Mouse (Mus musculus) intestine, embryonic 15.5 days (tissue): ENCODE data around the gene 1700001C02Rik. TPM values are rescaled to one million over a fixed set of nuclear protein-coding genes. Genes with fewer than 3 reads are reported as not detected.
A peak's percentile ranks its signal among the peaks of the same experiment; 100 is the strongest.

Source experiments
- ATAC-seq: fragments of 200-750 bp; cut with Nextera tagmentation; 2 replicates; pipeline ENCODE4 v1.8.0; 2017; ENCODE audit warnings: moderate TSS enrichment, moderate library complexity
- H3K27ac ChIP-seq: fragments of 300-500 bp; sonication (generic); 2 replicates; pipeline ENCODE4 v1.5.1; 2015; ENCODE audit warnings: mild to moderate bottlenecking, inconsistent platforms
- H3K27me3 ChIP-seq: fragments of 300-500 bp; sonication (generic); replicated peaks from 2 replicates; pipeline ENCODE4 v1.6.1; 2015; ENCODE audit warnings: inconsistent platforms
- H3K36me3 ChIP-seq: fragments of 300-500 bp; sonication (generic); 2 replicates; pipeline ENCODE4 v1.6.1; 2015; ENCODE audit warnings: inconsistent platforms
- H3K4me1 ChIP-seq: fragments of 300-500 bp; sonication (generic); replicated peaks from 2 replicates; pipeline ENCODE4 v1.6.1; 2015; ENCODE audit warnings: inconsistent platforms
- H3K4me2 ChIP-seq: fragments of 300-500 bp; sonication (generic); replicated peaks from 2 replicates; pipeline ENCODE4 v1.6.1; 2015; ENCODE audit warnings: mild to moderate bottlenecking, inconsistent platforms
- H3K4me3 ChIP-seq: fragments of 300-500 bp; sonication (generic); replicated peaks from 2 replicates; pipeline ENCODE4 v1.5.1; 2015; ENCODE audit warnings: inconsistent platforms
- H3K9ac ChIP-seq: fragments of 300-500 bp; sonication (generic); 2 replicates; pipeline ENCODE4 v1.6.1; 2015; ENCODE audit warnings: inconsistent platforms
- H3K9me3 ChIP-seq: fragments of 300-500 bp; sonication (generic); 2 replicates; pipeline ENCODE4 v1.6.1; 2016; ENCODE audit warnings: inconsistent platforms
- WGBS: fragments of 180-500 bp; shearing (Covaris S2); methylation state at CpG from one replicate; pipeline ENCODE4 v1.1.7; 2015; 5-methylcytosine and 5-hydroxymethylcytosine counted together
- polyA plus RNA-seq: library from polyadenylated mRNA; unstranded; fragments of >200 nt; fragmentation: Nextera tagmentation; extraction: Ambion mirVana; gene quantifications from 2 replicates; pipeline ENCODE4 v1.2.1, GENCODE M21; 2015

The 1700001C02Rik gene
- polyA plus RNA-seq, 1 experiment from 2014 or later, result not detected

DNA sequence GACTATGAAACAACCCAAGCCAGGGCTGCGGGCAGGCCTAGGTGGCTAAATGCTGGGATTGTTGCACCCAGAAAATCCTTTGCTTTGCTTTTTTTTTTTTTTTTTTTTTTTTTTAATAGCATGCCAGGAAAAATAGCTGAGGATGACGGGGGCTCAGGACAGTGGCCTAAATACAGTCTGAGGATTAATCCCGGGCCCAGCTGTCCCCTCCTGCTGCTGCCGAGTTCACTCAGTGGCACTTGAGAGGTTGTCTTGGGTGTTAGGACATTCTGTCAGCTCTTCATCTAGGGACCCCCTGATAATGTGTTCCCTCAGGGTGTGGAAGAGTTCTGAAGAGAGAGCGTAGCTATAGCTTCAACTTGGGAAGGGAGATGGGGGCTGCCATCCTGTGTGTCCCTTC is 61.3 kb downstream of the 1700001C02Rik start:
- Histone ChIP-seq H3K9me3 (no peaks in the 10 kb centered on the region), H3K36me3 (no peaks in the 10 kb centered on the region), H3K4me2 (no peak overlapping the region), H3K27me3 (no peaks in the 10 kb centered on the region), H3K27ac (peak overlapping the region; percentile 78; the same call in 1 of the 2 replicates), H3K4me1 (peaks cover 8% of the 10 kb centered on the region; the same call in 1 of the 2 replicates), H3K9ac (no peak overlapping the region), H3K4me3 (no peak overlapping the region)
- WGBS, result 72% methylated on average over 5 of the region's 5 CpGs
- no peak for ATAC-seq

- Histone ChIP-seq H3K36me3 (no peaks in the 10 kb centered on the region), H3K4me1 (peaks cover 8% of the 10 kb centered on the region; the same call in 1 of the 2 replicates), H3K27ac (no peak overlapping the region), H3K9me3 (no peaks in the 10 kb centered on the region), H3K27me3 (no peaks in the 10 kb centered on the region), H3K9ac (no peak overlapping the region), H3K4me3 (no peak overlapping the region), H3K4me2 (no peak overlapping the region)
- no peak for ATAC-seq
- 36% methylated on average over 4 of the region's 4 CpGs for WGBS
Measured at GRCm38 (mm10) chr5:30528906-30529305, 63.1 kb downstream of the 1700001C02Rik start.

Other genes starting within 250 kb of the 1700001C02Rik start
- gene Selenoi, start 233.5 kb upstream of the 1700001C02Rik start, polyA plus RNA-seq, result 37.3 and 38.1 TPM in 2 replicates
- gene Drc1, start 184.7 kb upstream of the 1700001C02Rik start, polyA plus RNA-seq, result 0.38 and 0.78 TPM in 2 replicates
- gene Otof, start 4.1 kb upstream of the 1700001C02Rik start, polyA plus RNA-seq, result 0.66 and 0.84 TPM in 2 replicates
- not detected in 2 replicates for gene Cib4, start 79.8 kb downstream of the 1700001C02Rik start, polyA plus RNA-seq
- 24.4 and 24.9 TPM in 2 replicates for gene Kcnk3, start 122.1 kb downstream of the 1700001C02Rik start, polyA plus RNA-seq
- gene Slc35f6, start 181.9 kb downstream of the 1700001C02Rik start, polyA plus RNA-seq, result 36.8 and 40.4 TPM in 2 replicates
- gene Cenpa, start 200.7 kb downstream of the 1700001C02Rik start, polyA plus RNA-seq, result 216 and 224 TPM in 2 replicates
- 6.6 and 7.1 TPM in 2 replicates for gene Dpysl5, start 245.5 kb downstream of the 1700001C02Rik start, polyA plus RNA-seq